Mouse (Mus musculus) limb, embryonic 10.5 days (tissue): ENCODE data around the gene Dnah3. TPM values are rescaled to one million over a fixed set of nuclear protein-coding genes. Genes with fewer than 3 reads are reported as not detected.

Experiments
- DNase-seq: peaks from one replicate; pipeline ENCODE4 v3.0.0-alpha.2; 2017; ENCODE audit warnings: low spot score
- H3K27ac ChIP-seq: fragments of 300-500 bp; sonication (generic); 2 replicates; pipeline ENCODE4 v1.5.1; 2016; ENCODE audit warnings: mild to moderate bottlenecking
- H3K27me3 ChIP-seq: fragments of 300-500 bp; sonication (generic); 2 replicates; pipeline ENCODE4 v1.6.1; 2016; ENCODE audit warnings: low read depth, mild to moderate bottlenecking; ENCODE audit not compliant: poor library complexity, severe bottlenecking
- H3K36me3 ChIP-seq: fragments of 300-500 bp; sonication (generic); 2 replicates; pipeline ENCODE4 v1.6.1; 2016; ENCODE audit warnings: mild to moderate bottlenecking, moderate library complexity
- H3K4me1 ChIP-seq: fragments of 300-500 bp; sonication (generic); 2 replicates; pipeline ENCODE4 v1.6.1; 2016
- H3K4me3 ChIP-seq: fragments of 300-500 bp; sonication (generic); 2 replicates; pipeline ENCODE4 v1.5.1; 2016; ENCODE audit warnings: mild to moderate bottlenecking, moderate library complexity
- H3K9me3 ChIP-seq: fragments of 300-500 bp; sonication (generic); replicated peaks from 2 replicates; pipeline ENCODE4 v1.6.1; 2016; ENCODE audit warnings: mild to moderate bottlenecking
- WGBS: fragments of 180-500 bp; shearing (Covaris S2); methylation state at CpG from one replicate; pipeline ENCODE4 v1.1.7; 2016; 5-methylcytosine and 5-hydroxymethylcytosine counted together
- polyA plus RNA-seq: library from polyadenylated mRNA; unstranded; fragments of >200 nt; fragmentation: Nextera tagmentation; extraction: Ambion mirVana; gene quantifications from 2 replicates; pipeline ENCODE4 v1.2.1, GENCODE M21; 2016

The Dnah3 gene
- polyA plus RNA-seq, 1 experiment from 2014 or later = not detected

DNA sequence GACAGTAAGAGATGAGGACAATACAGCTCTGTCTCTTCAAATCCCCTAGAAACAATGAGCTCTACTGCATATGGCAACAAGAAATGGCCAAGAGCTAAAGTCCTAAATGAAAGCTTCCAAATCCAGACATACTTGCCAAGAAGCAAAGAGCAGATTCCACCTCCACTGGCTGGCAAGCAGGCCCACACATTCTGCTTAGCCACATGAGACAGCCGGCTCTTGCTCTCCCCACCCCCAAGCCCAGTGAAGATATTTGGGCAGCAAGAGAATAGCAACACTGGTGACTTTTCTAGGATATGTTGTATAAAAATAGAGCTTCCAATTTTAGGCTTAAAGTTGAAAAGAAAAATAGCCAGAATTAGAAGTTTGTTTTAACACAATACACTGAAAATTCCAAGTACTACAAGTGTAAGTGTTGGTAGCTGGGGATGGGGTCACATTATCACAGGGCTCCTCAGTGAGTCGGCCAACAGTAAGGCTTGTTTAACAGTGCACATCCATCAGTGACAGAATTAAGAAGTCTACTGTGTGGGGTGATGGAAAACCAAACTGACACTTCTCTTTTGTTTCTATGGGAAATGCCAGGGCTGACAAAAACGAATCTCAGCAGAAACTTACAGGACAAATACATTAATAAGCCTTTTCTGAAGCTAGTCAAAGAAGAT, 219.2 kb downstream of the Dnah3 start:
- H3K9me3 ChIP-seq = no peaks in the 10 kb centered on the region
- WGBS = 64% methylated on average over 3 of the region's 3 CpGs

DNA sequence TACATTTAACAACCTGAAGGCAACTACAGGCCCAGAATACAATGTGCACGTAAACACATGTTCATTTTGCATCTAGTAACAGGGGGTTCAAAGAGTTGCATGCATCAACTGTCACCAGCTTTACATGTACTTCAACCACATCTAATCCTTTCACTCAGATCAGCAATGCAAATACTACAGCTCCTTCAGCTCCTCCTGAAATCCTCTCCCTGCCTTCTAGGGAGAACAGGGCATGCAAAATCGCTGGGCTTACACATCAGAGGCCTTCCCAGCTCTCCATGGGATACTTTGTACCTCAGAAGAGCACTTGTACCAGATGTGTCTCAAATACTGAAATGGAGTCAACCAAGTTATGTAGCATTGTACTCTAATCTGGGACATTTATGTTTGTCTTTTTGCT, 222.0 kb downstream of the Dnah3 start:
- H3K36me3 ChIP-seq = peaks cover 11% of the 10 kb centered on the region
- 64% methylated on average over 2 of the region's 2 CpGs for WGBS
- H3K4me3 ChIP-seq = no peak overlapping the region
- no peak overlapping the region for H3K27ac ChIP-seq
- no peaks in the 10 kb centered on the region for H3K27me3 ChIP-seq
- no peaks in the 10 kb centered on the region for H3K9me3 ChIP-seq
- no peak for DNase-seq
- no peaks in the 10 kb centered on the region for H3K4me1 ChIP-seq

More for the DNA sequence above, 219.2 kb downstream of the Dnah3 start:
- DNase-seq = no peak
- H3K27ac ChIP-seq = no peak overlapping the region
- H3K4me1 ChIP-seq = no peaks in the 10 kb centered on the region
- no peak overlapping the region for H3K4me3 ChIP-seq
- peaks cover 18% of the 10 kb centered on the region for H3K36me3 ChIP-seq
- H3K27me3 ChIP-seq = no peaks in the 10 kb centered on the region

Other genes with a start within 250 kb of the Dnah3 start
- gene Lyrm1, start 199.4 kb downstream of the Dnah3 start, polyA plus RNA-seq = 6.4 and 7.2 TPM in 2 replicates
- 10.8 and 12.0 TPM in 2 replicates for gene Dcun1d3, start 199.0 kb downstream of the Dnah3 start, polyA plus RNA-seq
- 13.6 and 14.6 TPM in 2 replicates for gene Tmem159, start 7.1 kb upstream of the Dnah3 start, polyA plus RNA-seq
- not detected in 2 replicates for gene Zp2, start 50.0 kb upstream of the Dnah3 start, polyA plus RNA-seq
- gene Anks4b, start 78.6 kb upstream of the Dnah3 start, polyA plus RNA-seq = not detected in 2 replicates
- gene Crym, start 106.8 kb upstream of the Dnah3 start, polyA plus RNA-seq = 10.0 and 11.9 TPM in 2 replicates
- gene Abca14, start 108.7 kb upstream of the Dnah3 start, polyA plus RNA-seq = not detected in 2 replicates
- gene Abca15, start 233.4 kb upstream of the Dnah3 start, polyA plus RNA-seq = not detected in 2 replicates